10 mouse cellular contexts compared by ENCODE assay signal in genomic region chr4:84768161-84768560, GRCm38 (mm10).
DNase-seq lines count a peak whose midpoint lies in the region; ATAC-seq lines count a peak whose summit lies in the region.
"Had no signal": no experiment of that assay in that cellular context is flagged by ENCODE, and none has a peak within 500 bp of the region (broad histone marks: within the 10 kb centered on the region; RNA-seq: fewer than 3 reads in every experiment).

No protein-coding gene starts in this region.

- peak overlapping the region; percentile 52 for H3K27ac ChIP-seq in limb, embryonic 15.5 days
- H3K27ac ChIP-seq: forebrain, embryonic 10.5 days had no signal

- peak overlapping the region; percentile 27 for H3K4me2 ChIP-seq in limb, embryonic 15.5 days

- no peak overlapping the region for H3K4me3 ChIP-seq in limb, embryonic 15.5 days
- H3K4me3 ChIP-seq: forebrain, embryonic 10.5 days; megakaryocyte, embryonic 14.5 days had no signal

- intact Hi-C loops in heart, postnatal 36 days (cut with DNase I) = no loop called here

- no peaks in the 10 kb centered on the region for H3K27me3 ChIP-seq in limb, embryonic 15.5 days
- H3K27me3 ChIP-seq: megakaryocyte, embryonic 14.5 days had no signal

- 8% methylated on average over 11 of the region's 11 CpGs for WGBS in limb, embryonic 15.5 days

- H3K9ac ChIP-seq in limb, embryonic 15.5 days = no peak overlapping the region

- H3K4me1 ChIP-seq in limb, embryonic 15.5 days = peaks cover 12% of the 10 kb centered on the region
- H3K4me1 ChIP-seq: megakaryocyte, embryonic 14.5 days had no signal

- 0 out of 2 replicates have a peak, but pooled peaks have one; percentile 55 for ATAC-seq in limb, embryonic 15.5 days (ENCODE audit: insufficient number of reproducible peaks, low FRiP score, low TSS enrichment, low read depth)

- DNase-seq in right cerebral cortex, postnatal 10 days (ENCODE audit: low spot score in 2 of 2) = peak; percentile 23 to 26
- no peak for DNase-seq in right cerebral cortex, postnatal 25 days
- peak; percentile 4 to 5 for DNase-seq in heart, postnatal 36 days
- DNase-seq in retina, embryonic 14.5 days (ENCODE audit: low spot score) = no peak
- DNase-seq in MN1 (ENCODE audit: low spot score) = no peak
- no peak for DNase-seq in adipocyte (ENCODE audit: low spot score)
- DNase-seq: thymus, adult 18-20 months had no signal

- H3K36me3 ChIP-seq in limb, embryonic 15.5 days = no peaks in the 10 kb centered on the region
- H3K36me3 ChIP-seq: forebrain, embryonic 10.5 days had no signal

- H3K9me3 ChIP-seq in limb, embryonic 15.5 days = no peaks in the 10 kb centered on the region
- H3K9me3 ChIP-seq: forebrain, embryonic 10.5 days; megakaryocyte, embryonic 14.5 days had no signal

Comparison
In these comparisons a context has a peak if more than half of its experiments do, and no peak if none do; other contexts are left out.
1. DNase-seq: peak in right cerebral cortex, postnatal 10 days (2 of 2) and heart, postnatal 36 days (2 of 2); none in right cerebral cortex, postnatal 25 days (single experiment), retina, embryonic 14.5 days (single experiment), MN1 (single experiment) and adipocyte (single experiment).